Mouse (Mus musculus) cerebellum, adult (tissue): ENCODE data around the gene Tomm34.

Source experiments
- ATAC-seq: cut with Nextera tagmentation; 2 replicates; pipeline ENCODE4 v1.9.2; 2017; ENCODE audit warnings: mild to moderate bottlenecking, moderate library complexity, mixed read lengths; ENCODE audit not compliant: insufficient number of reproducible peaks, low FRiP score, low TSS enrichment

Gene Tomm34

GRCm38 (mm10) chr2:164018910-164019309, 52.1 kb downstream of the Tomm34 start:
- ATAC-seq: no peak

- no peak for ATAC-seq
These were observed 55.7 kb downstream of the Tomm34 start for GRCm38 (mm10) chr2:164015304-164015703.

GRCm38 (mm10) chr2:164010944-164011343, 60.0 kb downstream of the Tomm34 start:
- ATAC-seq: no peak

- no peak for ATAC-seq
These were observed 60.5 kb downstream of the Tomm34 start for GRCm38 (mm10) chr2:164010496-164010895.

- ATAC-seq: no peak
These were observed 61.7 kb downstream of the Tomm34 start for GRCm38 (mm10) chr2:164009227-164009626.

- ATAC-seq: no peak
These were observed 62.9 kb downstream of the Tomm34 start for GRCm38 (mm10) chr2:164007987-164008545.

GRCm38 (mm10) chr2:164007547-164007946, 63.4 kb downstream of the Tomm34 start:
- ATAC-seq: no peak

- no peak for ATAC-seq
These were observed 64.0 kb downstream of the Tomm34 start for GRCm38 (mm10) chr2:164006932-164007331.

- ATAC-seq: no peak
These were observed 66.5 kb downstream of the Tomm34 start for GRCm38 (mm10) chr2:164004503-164004902.
